Mouse (Mus musculus): ENCODE measurements around the gene Shbg.

DNA sequence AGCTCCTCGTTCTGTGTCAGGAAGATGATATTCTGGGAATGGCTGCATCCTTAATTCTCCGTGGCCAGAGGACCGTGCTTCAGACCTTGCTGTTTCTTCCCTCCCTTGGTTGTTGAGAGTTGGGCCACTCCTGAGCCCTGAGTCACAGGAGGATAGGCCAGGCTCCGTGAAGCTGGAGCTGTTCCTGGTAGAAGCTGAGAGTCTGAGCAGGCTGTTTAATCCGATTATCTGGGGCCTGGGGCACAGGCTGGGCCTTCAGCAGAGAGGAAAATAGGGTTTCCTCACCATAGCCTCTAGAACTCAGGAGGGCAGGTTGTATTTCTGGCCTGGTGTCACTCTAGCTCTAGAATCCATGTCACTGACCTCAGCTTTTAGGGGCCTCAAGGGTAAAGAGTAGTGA is 35.7 kb upstream of the Shbg start:
- no peak for TF ChIP-seq TAL1 (IDR thresholded peaks at IDR 0.05; ENCODE audit: low read length)
- TF ChIP-seq GATA1 (IDR thresholded peaks at IDR 0.05; ENCODE audit: low read length): no peak
